Mouse (Mus musculus) hindbrain, embryonic 14.5 days (tissue): Measurements from ENCODE around the gene Elp6. TPM values are rescaled to one million over a fixed set of nuclear protein-coding genes. Genes with fewer than 3 reads are reported as not detected.

Experiments
- ATAC-seq: fragments of 200-750 bp; cut with Nextera tagmentation; 2 replicates; pipeline ENCODE4 v1.8.0; 2017; ENCODE audit warnings: moderate number of reproducible peaks, mild to moderate bottlenecking, moderate TSS enrichment, moderate library complexity; ENCODE audit not compliant: low FRiP score
- DNase-seq: peaks from one replicate; pipeline ENCODE4 v3.0.0-alpha.2; 2015; ENCODE audit warnings: low spot score
- H3K27ac ChIP-seq: fragments of 300-500 bp; sonication (generic); 2 replicates; pipeline ENCODE4 v1.5.1; 2014; ENCODE audit warnings: mild to moderate bottlenecking, moderate library complexity
- H3K27me3 ChIP-seq: fragments of 300-500 bp; sonication (generic); 2 replicates; pipeline ENCODE4 v1.6.1; 2014; ENCODE audit warnings: mild to moderate bottlenecking, low read length, mixed read lengths; ENCODE audit not compliant: control insufficient read depth, insufficient read depth
- H3K36me3 ChIP-seq: fragments of 300-500 bp; sonication (generic); replicated peaks from 2 replicates; pipeline ENCODE4 v1.6.1; 2014; ENCODE audit not compliant: control insufficient read depth, insufficient read depth
- H3K4me1 ChIP-seq: fragments of 300-500 bp; sonication (generic); replicated peaks from 2 replicates; pipeline ENCODE4 v1.6.1; 2014; ENCODE audit warnings: antibody characterized with exemption, low read length, mixed read lengths; ENCODE audit not compliant: control insufficient read depth, insufficient read depth
- H3K4me2 ChIP-seq: fragments of 300-500 bp; sonication (generic); replicated peaks from 2 replicates; pipeline ENCODE4 v1.6.1; 2014; ENCODE audit warnings: mild to moderate bottlenecking, moderate library complexity
- H3K4me3 ChIP-seq: fragments of 300-500 bp; sonication (generic); replicated peaks from 2 replicates; pipeline ENCODE4 v1.5.1; 2014; ENCODE audit warnings: mild to moderate bottlenecking, low read length
- H3K9ac ChIP-seq: fragments of 300-500 bp; sonication (generic); 2 replicates; pipeline ENCODE4 v1.6.1; 2014
- H3K9me3 ChIP-seq: fragments of 300-500 bp; sonication (generic); 2 replicates; pipeline ENCODE4 v1.6.1; 2016; ENCODE audit warnings: low read length; ENCODE audit not compliant: control insufficient read depth
- WGBS: fragments of 180-500 bp; shearing (Covaris S2); extraction: QIAGEN DNeasy Blood & Tissue Kit; methylation state at CpG from one replicate; pipeline ENCODE4 v1.1.7; 2014; 5-methylcytosine and 5-hydroxymethylcytosine counted together
- polyA plus RNA-seq: library from polyadenylated mRNA; unstranded; fragments of >200 nt; fragmentation: Nextera tagmentation; extraction: Ambion mirVana; gene quantifications from 2 replicates; pipeline ENCODE4 v1.2.1, GENCODE M21; 2014

Elp6 gene
- polyA plus RNA-seq, 1 experiment from 2014 or later: 35.9 TPM

GRCm38 (mm10) chr9:110306371-110306770, 1.4 kb downstream of the Elp6 start:
- no peak for DNase-seq
- ATAC-seq: no peak
- WGBS: 94% methylated on average over 5 of the region's 5 CpGs
- H3K27ac ChIP-seq: no peak overlapping the region
- no peaks in the 10 kb centered on the region for H3K9me3 ChIP-seq
- no peaks in the 10 kb centered on the region for H3K27me3 ChIP-seq
- H3K4me2 ChIP-seq: peak overlapping the region; percentile 66
- H3K36me3 ChIP-seq: peaks cover 15% of the 10 kb centered on the region
- peaks cover 16% of the 10 kb centered on the region for H3K4me1 ChIP-seq
- H3K4me3 ChIP-seq: no peak overlapping the region
- no peak overlapping the region for H3K9ac ChIP-seq

- ATAC-seq: no peak
- H3K9me3 ChIP-seq: no peaks in the 10 kb centered on the region
- H3K9ac ChIP-seq: no peak overlapping the region
- no peak overlapping the region for H3K4me3 ChIP-seq
- 80% methylated on average over 5 of the region's 5 CpGs for WGBS
- H3K4me1 ChIP-seq: no peaks in the 10 kb centered on the region
- peaks cover 83% of the 10 kb centered on the region for H3K36me3 ChIP-seq
- H3K4me2 ChIP-seq: no peak overlapping the region
- no peak for DNase-seq
- H3K27ac ChIP-seq: no peak overlapping the region
- H3K27me3 ChIP-seq: no peaks in the 10 kb centered on the region
Measured at GRCm38 (mm10) chr9:110314706-110315105, 9.7 kb downstream of the Elp6 start.

- H3K27me3 ChIP-seq: no peaks in the 10 kb centered on the region
- no peak overlapping the region for H3K4me2 ChIP-seq
- H3K4me3 ChIP-seq: no peak overlapping the region
- no peak overlapping the region for H3K27ac ChIP-seq
- no peaks in the 10 kb centered on the region for H3K9me3 ChIP-seq
- no peak for DNase-seq
- H3K36me3 ChIP-seq: peaks cover 78% of the 10 kb centered on the region
- no peak overlapping the region for H3K9ac ChIP-seq
- 95% methylated on average over 6 of the region's 6 CpGs for WGBS
- ATAC-seq: no peak
- H3K4me1 ChIP-seq: no peaks in the 10 kb centered on the region
Measured at GRCm38 (mm10) chr9:110315410-110315809, 10.4 kb downstream of the Elp6 start.

- H3K27me3 ChIP-seq: no peaks in the 10 kb centered on the region
- H3K4me2 ChIP-seq: no peak overlapping the region
- no peaks in the 10 kb centered on the region for H3K9me3 ChIP-seq
- H3K27ac ChIP-seq: no peak overlapping the region
- H3K36me3 ChIP-seq: peaks cover 75% of the 10 kb centered on the region
- H3K9ac ChIP-seq: no peak overlapping the region
- ATAC-seq (no peak), DNase-seq (no peak)
- no peak overlapping the region for H3K4me3 ChIP-seq
- 97% methylated on average over 8 of the region's 8 CpGs for WGBS
- H3K4me1 ChIP-seq: no peaks in the 10 kb centered on the region
Measured at GRCm38 (mm10) chr9:110315904-110316303, 10.9 kb downstream of the Elp6 start.

GRCm38 (mm10) chr9:110316503-110316902, 11.5 kb downstream of the Elp6 start:
- no peak overlapping the region for H3K9ac ChIP-seq
- no peak overlapping the region for H3K27ac ChIP-seq
- ATAC-seq (no peak), DNase-seq (no peak)
- H3K27me3 ChIP-seq: no peaks in the 10 kb centered on the region
- H3K4me1 ChIP-seq: no peaks in the 10 kb centered on the region
- no peak overlapping the region for H3K4me3 ChIP-seq
- no peak overlapping the region for H3K4me2 ChIP-seq
- no peaks in the 10 kb centered on the region for H3K9me3 ChIP-seq
- peaks cover 75% of the 10 kb centered on the region for H3K36me3 ChIP-seq
- 95% methylated on average over 8 of the region's 8 CpGs for WGBS

GRCm38 (mm10) chr9:110320769-110321168, 15.8 kb downstream of the Elp6 start:
- Histone ChIP-seq H3K4me2 (no peak overlapping the region), H3K27me3 (no peaks in the 10 kb centered on the region), H3K27ac (no peak overlapping the region), H3K9ac (no peak overlapping the region), H3K4me1 (no peaks in the 10 kb centered on the region), H3K4me3 (no peak overlapping the region), H3K36me3 (peaks cover 49% of the 10 kb centered on the region), H3K9me3 (no peaks in the 10 kb centered on the region)
- ATAC-seq (no peak), DNase-seq (no peak)
- 71% methylated on average over 10 of the region's 10 CpGs for whole genome bisulfite sequencing

- no peak overlapping the region for H3K4me3 ChIP-seq
- H3K4me2 ChIP-seq: no peak overlapping the region
- H3K36me3 ChIP-seq: peaks cover 29% of the 10 kb centered on the region
- ATAC-seq (no peak), DNase-seq (no peak)
- no peaks in the 10 kb centered on the region for H3K4me1 ChIP-seq
- no peaks in the 10 kb centered on the region for H3K9me3 ChIP-seq
- no peak overlapping the region for H3K9ac ChIP-seq
- no peaks in the 10 kb centered on the region for H3K27me3 ChIP-seq
- H3K27ac ChIP-seq: no peak overlapping the region
Measured at GRCm38 (mm10) chr9:110322972-110323371, 18.0 kb downstream of the Elp6 start.

GRCm38 (mm10) chr9:110324181-110324580, 19.2 kb downstream of the Elp6 start:
- no peaks in the 10 kb centered on the region for H3K27me3 ChIP-seq
- ATAC-seq: no peak

GRCm38 (mm10) chr9:110328178-110328577, 23.2 kb downstream of the Elp6 start:
- Histone ChIP-seq H3K27me3 (no peaks in the 10 kb centered on the region), H3K4me2 (no peak overlapping the region), H3K27ac (no peak overlapping the region), H3K36me3 (no peaks in the 10 kb centered on the region), H3K9me3 (no peaks in the 10 kb centered on the region), H3K4me3 (no peak overlapping the region), H3K4me1 (no peaks in the 10 kb centered on the region), H3K9ac (no peak overlapping the region)
- WGBS: 89% methylated on average over 2 of the region's 2 CpGs
- ATAC-seq: no peak
- DNase-seq: no peak

More at GRCm38 (mm10) chr9:110324181-110324580, 19.2 kb downstream of the Elp6 start:
- Histone ChIP-seq H3K27ac (no peak overlapping the region), H3K4me3 (no peak overlapping the region), H3K9ac (no peak overlapping the region), H3K4me1 (no peaks in the 10 kb centered on the region), H3K9me3 (no peaks in the 10 kb centered on the region), H3K4me2 (no peak overlapping the region), H3K36me3 (peaks cover 25% of the 10 kb centered on the region)
- DNase-seq: no peak
- WGBS: 87% methylated on average over 1 of the region's 1 CpGs

GRCm38 (mm10) chr9:110328946-110329630, 24.1 kb downstream of the Elp6 start:
- H3K27ac ChIP-seq: no peak overlapping the region
- H3K9ac ChIP-seq: no peak overlapping the region
- peaks cover 3% of the 10 kb centered on the region for H3K4me1 ChIP-seq
- 84% methylated on average over 5 of the region's 5 CpGs for WGBS
- no peak overlapping the region for H3K4me3 ChIP-seq
- H3K9me3 ChIP-seq: no peaks in the 10 kb centered on the region
- ATAC-seq: no peak
- H3K36me3 ChIP-seq: no peaks in the 10 kb centered on the region
- DNase-seq: no peak
- no peak overlapping the region for H3K4me2 ChIP-seq
- no peaks in the 10 kb centered on the region for H3K27me3 ChIP-seq
